Mouse (Mus musculus) erythroblast, embryonic 14.5 days (primary cell): ENCODE data around the gene Tmem181a.
"Not testable (repeated sequence)": the region's sequence is repeated elsewhere in the genome, so short reads cannot be mapped to it uniquely, and the experiment has no call there.

Experiments used
- GATA1 ChIP-seq: IDR thresholded peaks from 2 replicates; pipeline ENCODE4 v1.6.1; 2012; ENCODE audit warnings: low read length, inconsistent platforms, mixed read lengths
- TAL1 ChIP-seq: IDR thresholded peaks from 3 replicates; pipeline ENCODE4 v1.6.1; 2012; ENCODE audit warnings: low read length, inconsistent platforms, mixed read lengths

DNA sequence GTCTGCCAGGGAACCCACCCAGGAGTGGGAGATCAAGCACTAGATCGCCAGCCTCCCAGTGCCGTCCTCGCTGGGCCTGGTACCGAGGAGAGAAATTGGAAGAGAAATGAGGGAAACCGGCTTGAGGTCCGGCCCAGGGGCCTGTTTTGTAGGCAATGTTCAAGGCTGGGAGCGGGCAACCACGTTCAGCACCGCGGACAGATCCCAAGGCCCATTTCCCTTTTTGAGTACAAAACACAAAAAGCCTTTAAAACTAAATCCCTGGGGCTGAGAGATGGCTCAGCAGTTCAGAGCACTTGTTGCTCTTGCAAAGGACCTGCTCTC lies 65.1 kb downstream of the Tmem181a start:
- not testable (repeated sequence) for TF ChIP-seq TAL1, GATA1
